Mouse (Mus musculus) G1E (cell line): ENCODE measurements at regions not wholly inside any gene's neighbourhood (a gene's known extent, or its start where the extent isn't known, plus 50 kb on each side); places are given as distances from the start of the nearest gene placed in this dataset.

Experiments used
- ATAC-seq: 2 replicates; pipeline ENCODE4 v1.8.0; 2016; ENCODE audit warnings: mild to moderate bottlenecking; ENCODE audit not compliant: insufficient number of reproducible peaks, poor library complexity, low FRiP score, severe bottlenecking; ENCODE audit errors: extremely low read depth
- DNase-seq: peaks from one replicate; pipeline ENCODE4 v3.0.0; 2012; ENCODE audit warnings: low spot score
- H3K27me3 ChIP-seq: 2 replicates; pipeline ENCODE4 v1.6.1; 2012; ENCODE audit warnings: mild to moderate bottlenecking, low read length, inconsistent platforms; ENCODE audit not compliant: insufficient read depth
- H3K36me3 ChIP-seq: replicated peaks from 2 replicates; pipeline ENCODE3; 2012; ENCODE audit warnings: mild to moderate bottlenecking, inconsistent platforms
- H3K4me1 ChIP-seq: 2 replicates; pipeline ENCODE4 v1.6.1; 2012; ENCODE audit warnings: low read depth, low read length, inconsistent platforms, mixed read lengths; ENCODE audit not compliant: insufficient read depth
- H3K4me3 ChIP-seq: 2 replicates; pipeline ENCODE4 v1.5.1; 2012; ENCODE audit warnings: low read depth, mild to moderate bottlenecking, inconsistent platforms, low read length, moderate library complexity, mixed read lengths
- H3K9me3 ChIP-seq: replicated peaks from 2 replicates; pipeline ENCODE4 v1.6.1; 2012; ENCODE audit warnings: inconsistent platforms
- CTCF ChIP-seq: IDR thresholded peaks from 2 replicates; pipeline ENCODE4 v1.5.1; 2012; ENCODE audit warnings: low read depth, low read length, inconsistent platforms, mixed read lengths
- GATA1 ChIP-seq: IDR thresholded peaks from 2 replicates; pipeline ENCODE4 v1.6.1; 2012; ENCODE audit warnings: borderline replicate concordance, low read length, inconsistent platforms, mixed read lengths
- GATA2 ChIP-seq: IDR thresholded peaks from 2 replicates; pipeline ENCODE4 v1.6.1; 2012; ENCODE audit warnings: low read depth, low read length, inconsistent platforms, borderline replicate concordance
- POLR2AphosphoS5 ChIP-seq: IDR thresholded peaks from 2 replicates; pipeline ENCODE4 v1.6.1; 2012; ENCODE audit warnings: low read depth, low read length, inconsistent platforms; ENCODE audit not compliant: insufficient replicate concordance
- TAL1 ChIP-seq: conservative IDR thresholded peaks from 2 replicates; pipeline ENCODE4 v1.6.1; 2012; ENCODE audit warnings: low read depth, low read length, inconsistent platforms, mixed read lengths

- peak; percentile 49 for ATAC-seq
- H3K27me3 ChIP-seq: no peaks in the 10 kb centered on the region
- H3K4me1 ChIP-seq: no peaks in the 10 kb centered on the region
- no peaks in the 10 kb centered on the region for H3K36me3 ChIP-seq
- no peak overlapping the region for H3K4me3 ChIP-seq
- H3K9me3 ChIP-seq: no peaks in the 10 kb centered on the region
- DNase-seq: no peak
- TF ChIP-seq CTCF: no peak
- TF ChIP-seq POLR2AphosphoS5: no peak
- TF ChIP-seq TAL1: no peak
- no peak for TF ChIP-seq GATA1
- no peak for TF ChIP-seq GATA2
Observed at GRCm38 (mm10) chr15:21656322-21656721, 892.5 kb upstream of the Cdh18 start.

DNA sequence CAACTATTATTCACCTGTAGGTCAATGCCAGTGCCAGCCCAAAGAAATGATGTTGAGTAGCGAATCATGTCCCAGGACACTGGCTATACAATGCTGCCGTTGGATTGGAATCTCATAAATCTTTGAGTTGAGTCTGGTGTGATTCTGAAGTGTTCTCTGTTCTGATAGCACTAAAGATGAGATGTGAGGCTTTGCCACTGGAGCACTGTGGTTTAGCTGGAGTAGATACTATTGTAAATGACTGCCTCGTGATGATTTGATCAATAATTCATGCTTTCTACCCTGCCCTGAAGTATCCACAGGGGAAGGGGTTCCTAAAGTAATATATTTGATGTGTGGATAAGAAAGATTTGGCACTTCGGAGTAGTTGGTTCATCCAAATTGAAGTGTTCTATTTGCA, 884.6 kb upstream of the Cdh18 start:
- DNase-seq (no peak), ATAC-seq (no peak)
- no peak overlapping the region for H3K4me3 ChIP-seq
- no peaks in the 10 kb centered on the region for H3K27me3 ChIP-seq
- TF ChIP-seq TAL1: no peak
- no peak for TF ChIP-seq POLR2AphosphoS5
- TF ChIP-seq GATA1: no peak
- TF ChIP-seq GATA2: no peak
- TF ChIP-seq CTCF: no peak
- H3K36me3 ChIP-seq: no peaks in the 10 kb centered on the region
- no peaks in the 10 kb centered on the region for H3K9me3 ChIP-seq
- no peaks in the 10 kb centered on the region for H3K4me1 ChIP-seq

DNA sequence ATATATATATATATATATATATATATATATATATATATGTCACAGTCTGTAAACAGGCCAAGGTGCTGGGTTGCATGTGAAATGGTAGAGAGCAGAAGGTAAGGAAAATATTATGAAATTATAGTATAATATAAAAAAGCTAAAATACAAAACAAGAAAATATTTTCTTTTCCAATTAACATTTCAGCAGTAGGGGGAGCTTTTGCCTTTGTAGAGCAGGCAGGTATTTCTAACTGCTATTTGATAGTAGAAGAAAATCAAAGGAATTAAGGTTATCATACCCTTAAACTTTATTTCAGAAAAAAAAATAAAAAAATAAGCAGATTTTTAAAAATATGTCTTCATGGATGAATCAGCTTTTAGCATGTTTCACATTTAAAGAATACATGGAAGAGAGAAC, 879.1 kb upstream of the Cdh18 start:
- ATAC-seq: no peak
- Histone ChIP-seq H3K36me3 (no peaks in the 10 kb centered on the region), H3K4me1 (no peaks in the 10 kb centered on the region), H3K9me3 (no peaks in the 10 kb centered on the region), H3K4me3 (no peak overlapping the region), H3K27me3 (no peaks in the 10 kb centered on the region)
- TF ChIP-seq GATA2: no peak
- no peak for TF ChIP-seq CTCF
- no peak for TF ChIP-seq TAL1
- TF ChIP-seq GATA1: no peak
- no peak for TF ChIP-seq POLR2AphosphoS5
- no peak for DNase-seq

- ATAC-seq (no peak), DNase-seq (no peak)
Observed at GRCm38 (mm10) chr15:21684138-21684537, 864.7 kb upstream of the Cdh18 start.

More at GRCm38 (mm10) chr15:21684138-21684537, 864.7 kb upstream of the Cdh18 start:
- Histone ChIP-seq H3K4me3 (no peak overlapping the region), H3K27me3 (no peaks in the 10 kb centered on the region), H3K4me1 (no peaks in the 10 kb centered on the region), H3K36me3 (no peaks in the 10 kb centered on the region), H3K9me3 (no peaks in the 10 kb centered on the region)
- TF ChIP-seq GATA1 (no peak), POLR2AphosphoS5 (no peak), CTCF (no peak), TAL1 (no peak), GATA2 (no peak)
